Mouse (Mus musculus) forebrain, postnatal 0 days (tissue): ENCODE data around the gene Mesp2. TPM values are rescaled to one million over a fixed set of nuclear protein-coding genes. Genes with fewer than 3 reads are reported as not detected.

ENCODE experiments used
- ATAC-seq: fragments of 200-750 bp; cut with Nextera tagmentation; 2 replicates; pipeline ENCODE4 v1.8.0; 2017; ENCODE audit warnings: mild to moderate bottlenecking, moderate library complexity
- DNase-seq: peaks from one replicate; pipeline ENCODE4 v3.0.0-alpha.2; 2015
- H3K27ac ChIP-seq: fragments of 300-500 bp; sonication (generic); 2 replicates; pipeline ENCODE4 v1.5.1; 2014; ENCODE audit warnings: low read depth, mild to moderate bottlenecking, antibody characterized with exemption, low read length, moderate library complexity, mixed read lengths
- H3K27me3 ChIP-seq: fragments of 300-500 bp; sonication (generic); 2 replicates; pipeline ENCODE4 v1.6.1; 2014; ENCODE audit warnings: mild to moderate bottlenecking, low read length, mixed read lengths; ENCODE audit not compliant: insufficient read depth
- H3K36me3 ChIP-seq: fragments of 300-500 bp; sonication (generic); 2 replicates; pipeline ENCODE4 v1.6.1; 2014; ENCODE audit warnings: mild to moderate bottlenecking, moderate library complexity; ENCODE audit not compliant: insufficient read depth
- H3K4me1 ChIP-seq: fragments of 300-500 bp; sonication (generic); 2 replicates; pipeline ENCODE4 v1.6.1; 2014; ENCODE audit warnings: antibody characterized with exemption; ENCODE audit not compliant: insufficient read depth
- H3K4me2 ChIP-seq: fragments of 300-500 bp; sonication (generic); 2 replicates; pipeline ENCODE4 v1.6.1; 2014; ENCODE audit warnings: low read depth, mild to moderate bottlenecking, moderate library complexity
- H3K4me3 ChIP-seq: fragments of 300-500 bp; sonication (generic); 2 replicates; pipeline ENCODE4 v1.5.1; 2014; ENCODE audit warnings: low read depth, low read length, mixed read lengths
- H3K9ac ChIP-seq: fragments of 300-500 bp; sonication (generic); 2 replicates; pipeline ENCODE4 v1.6.1; 2014; ENCODE audit warnings: mild to moderate bottlenecking
- H3K9me3 ChIP-seq: fragments of 300-500 bp; sonication (generic); 2 replicates; pipeline ENCODE4 v1.6.1; 2016; ENCODE audit warnings: low read length
- CTCF ChIP-seq: sonication (generic); IDR thresholded peaks from 2 replicates; pipeline ENCODE4 v1.5.1; 2016; ENCODE audit warnings: antibody characterized with exemption, control low read depth, low read depth
- WGBS: fragments of 180-500 bp; shearing (Covaris S2); extraction: QIAGEN DNeasy Blood & Tissue Kit; methylation state at CpG from one replicate; pipeline ENCODE4 v1.1.7; 2014; 5-methylcytosine and 5-hydroxymethylcytosine counted together
- polyA plus RNA-seq: library from polyadenylated mRNA; unstranded; fragments of >200 nt; fragmentation: Nextera tagmentation; extraction: Ambion mirVana; gene quantifications from 2 replicates; pipeline ENCODE4 v1.2.1, GENCODE M21; 2015
- total RNA-seq: library from RNA; depleted of rRNA; stranded (reverse); fragments of >200 nt; gene quantifications from 2 replicates; pipeline ENCODE4 v1.2.3, GENCODE M21; 2014

Gene Mesp2
- total and polyA plus RNA-seq, 2 experiments from 2014 or later, result 1.00 to 2.1 TPM

- Histone ChIP-seq H3K4me3 (no peak overlapping the region), H3K36me3 (no peaks in the 10 kb centered on the region), H3K9me3 (no peaks in the 10 kb centered on the region), H3K4me2 (no peak overlapping the region), H3K4me1 (no peaks in the 10 kb centered on the region), H3K9ac (no peak overlapping the region), H3K27me3 (0 out of 2 replicates have a peak, but pooled peaks cover 3% of the 10 kb centered on the region), H3K27ac (no peak overlapping the region)
- 63% methylated on average over 2 of the region's 2 CpGs for WGBS
- DNase-seq (no peak), ATAC-seq (no peak)
- no peak for TF ChIP-seq CTCF
Measured at GRCm38 (mm10) chr7:79846342-79846741, 35.8 kb downstream of the Mesp2 start.

- H3K4me2 ChIP-seq, result peak overlapping the region; percentile 47
- no peaks in the 10 kb centered on the region for H3K9me3 ChIP-seq
- peak overlapping the region; percentile 20 for H3K4me3 ChIP-seq
- DNase-seq (no peak), ATAC-seq (no peak)
- H3K4me1 ChIP-seq, result no peaks in the 10 kb centered on the region
- no peaks in the 10 kb centered on the region for H3K36me3 ChIP-seq
- no peak for TF ChIP-seq CTCF
- no peak overlapping the region for H3K27ac ChIP-seq
- WGBS, result 13% methylated on average over 51 of the region's 53 CpGs
- H3K27me3 ChIP-seq, result 0 out of 2 replicates have a peak, but pooled peaks cover 3% of the 10 kb centered on the region
- no peak overlapping the region for H3K9ac ChIP-seq
Measured at GRCm38 (mm10) chr7:79847456-79848451, 37.2 kb downstream of the Mesp2 start.

GRCm38 (mm10) chr7:79856305-79856704, 45.8 kb downstream of the Mesp2 start:
- Histone ChIP-seq H3K4me2 (no peak overlapping the region), H3K36me3 (no peaks in the 10 kb centered on the region), H3K4me3 (no peak overlapping the region), H3K27ac (no peak overlapping the region), H3K4me1 (no peaks in the 10 kb centered on the region), H3K9me3 (no peaks in the 10 kb centered on the region), H3K27me3 (no peaks in the 10 kb centered on the region), H3K9ac (no peak overlapping the region)
- ATAC-seq (no peak), DNase-seq (no peak)
- TF ChIP-seq CTCF, result no peak
- 87% methylated on average over 4 of the region's 4 CpGs for WGBS

- no peaks in the 10 kb centered on the region for H3K36me3 ChIP-seq
- no peak overlapping the region for H3K4me3 ChIP-seq
- ATAC-seq (no peak), DNase-seq (no peak)
- H3K9ac ChIP-seq, result no peak overlapping the region
- WGBS, result 69% methylated on average over 11 of the region's 11 CpGs
- no peaks in the 10 kb centered on the region for H3K4me1 ChIP-seq
- H3K4me2 ChIP-seq, result no peak overlapping the region
- H3K27me3 ChIP-seq, result no peaks in the 10 kb centered on the region
- TF ChIP-seq CTCF, result no peak
- H3K9me3 ChIP-seq, result no peaks in the 10 kb centered on the region
- H3K27ac ChIP-seq, result no peak overlapping the region
Measured at GRCm38 (mm10) chr7:79858202-79858934, 47.8 kb downstream of the Mesp2 start.

GRCm38 (mm10) chr7:79858956-79859630, 48.6 kb downstream of the Mesp2 start:
- no peaks in the 10 kb centered on the region for H3K9me3 ChIP-seq
- no peak for DNase-seq
- no peak overlapping the region for H3K4me3 ChIP-seq
- H3K4me2 ChIP-seq, result no peak overlapping the region
- no peaks in the 10 kb centered on the region for H3K27me3 ChIP-seq
- no peak overlapping the region for H3K9ac ChIP-seq
- ATAC-seq, result no peak
- TF ChIP-seq CTCF, result no peak
- 78% methylated on average over 9 of the region's 9 CpGs for WGBS
- no peaks in the 10 kb centered on the region for H3K36me3 ChIP-seq
- no peak overlapping the region for H3K27ac ChIP-seq
- H3K4me1 ChIP-seq, result no peaks in the 10 kb centered on the region

- Histone ChIP-seq H3K27ac (no peak within 1 kb of the TSS), H3K27me3 (no peaks in the 10 kb centered on the region), H3K9ac (no peak within 1 kb of the TSS), H3K4me1 (no peaks in the 10 kb centered on the region), H3K4me3 (no peak within 1 kb of the TSS), H3K36me3 (no peaks in the 10 kb centered on the region), H3K4me2 (no peak within 1 kb of the TSS), H3K9me3 (no peaks in the 10 kb centered on the region)
- WGBS, result 91% methylated on average over 9 of the region's 9 CpGs
- DNase-seq, result no peak
- ATAC-seq, result no peak
- no peak for TF ChIP-seq CTCF
Measured at GRCm38 (mm10) chr7:79860811-79861210, 50.3 kb downstream of the Mesp2 start, which contains the start of gene Anpep. Anpep (minus strand) TSS chr7:79861059.
